Mouse (Mus musculus) spleen, adult 2 months (tissue): ENCODE results near the gene Tesmin.

ENCODE experiments used
- CTCF ChIP-seq: fragments of 200-500 bp; IDR thresholded peaks from 2 replicates; pipeline ENCODE4 v1.5.1; 2011; ENCODE audit warnings: mild to moderate bottlenecking, inconsistent platforms; ENCODE audit not compliant: insufficient read depth, insufficient read length, insufficient replicate concordance; ENCODE audit errors: extremely low read depth
- POLR2A ChIP-seq: fragments of 200-500 bp; IDR thresholded peaks from 2 replicates; pipeline ENCODE4 v1.6.1; 2011; ENCODE audit warnings: low read depth, low read length, inconsistent platforms

GRCm38 (mm10) chr19:3422488-3422887, 33.8 kb downstream of the Tesmin start:
- TF ChIP-seq POLR2A (no peak), CTCF (no peak)
